ENCODE assay signal across 8 mouse cellular contexts in genomic region chr8:64206411-64206861, GRCm38 (mm10). TPM values are rescaled to one million over a fixed set of nuclear protein-coding genes. Genes with fewer than 3 reads are reported as not detected.
A peak's percentile ranks its signal among the peaks of the same experiment; 100 is the strongest.
DNase-seq lines count a peak whose midpoint lies in the region; ATAC-seq and TF ChIP-seq lines count a peak whose summit lies in the region.

No protein-coding gene starts in this region.

- TF ChIP-seq POLR2A in bone marrow macrophage, adult 2 months (IDR thresholded peaks at IDR 0.05; ENCODE audit: borderline replicate concordance, low read depth, low read length): no peak

- H3K27ac ChIP-seq in bone marrow macrophage, adult 2 months (ENCODE audit: insufficient read depth, low read depth, low read length): no peak overlapping the region
- H3K27ac ChIP-seq in heart, embryonic 15.5 days: no peak overlapping the region
- H3K27ac ChIP-seq in lung, embryonic 14.5 days (ENCODE audit: low read depth): no peak overlapping the region

- H3K4me2 ChIP-seq in heart, embryonic 15.5 days: peak overlapping the region; percentile 100
- peak overlapping the region; percentile 99 for H3K4me2 ChIP-seq in lung, embryonic 14.5 days

- peak overlapping the region; percentile 63; the same call in 1 of the 2 replicates for H3K9ac ChIP-seq in heart, embryonic 15.5 days
- peak overlapping the region; percentile 54 for H3K9ac ChIP-seq in lung, embryonic 14.5 days

- peak; percentile 39 for DNase-seq in fibroblast of lung, adult 2 months (ENCODE audit: low read depth)
- DNase-seq in kidney, postnatal 10 days: peak; percentile 58
- DNase-seq in lung, embryonic 14.5 days: peak; percentile 76
- DNase-seq in retina, embryonic 14.5 days (ENCODE audit: low spot score): peak; percentile 60
- DNase-seq in spleen, adult 18-20 months: no peak

- under 1% methylated on average over 12 of the region's 12 CpGs for WGBS in heart, embryonic 15.5 days
- under 1% methylated on average over 12 of the region's 12 CpGs for WGBS in lung, embryonic 14.5 days

- no peaks in the 10 kb centered on the region for H3K36me3 ChIP-seq in E14TG2a.4 (ENCODE audit: insufficient read depth, low read length)
- no peaks in the 10 kb centered on the region for H3K36me3 ChIP-seq in heart, embryonic 15.5 days
- no peaks in the 10 kb centered on the region for H3K36me3 ChIP-seq in lung, embryonic 14.5 days (ENCODE audit: insufficient read depth)

- peak overlapping the region; percentile 79 for H3K4me3 ChIP-seq in E14TG2a.4 (replicated peaks; ENCODE audit: low read length)
- H3K4me3 ChIP-seq in bone marrow macrophage, adult 2 months (ENCODE audit: insufficient read depth, low read length): peak overlapping the region; percentile 49
- peak overlapping the region; percentile 72 for H3K4me3 ChIP-seq in heart, embryonic 15.5 days
- H3K4me3 ChIP-seq in lung, embryonic 14.5 days (ENCODE audit: low read depth, low read length): peak overlapping the region; percentile 58

- H3K4me1 ChIP-seq in E14TG2a.4 (replicated peaks; ENCODE audit: low read depth, low read length): peaks cover 34% of the 10 kb centered on the region
- H3K4me1 ChIP-seq in bone marrow macrophage, adult 2 months (ENCODE audit: control insufficient read depth, insufficient read depth, low read length): no peaks in the 10 kb centered on the region; the same call in 1 of the 2 replicates
- H3K4me1 ChIP-seq in heart, embryonic 15.5 days (replicated peaks): peaks cover 21% of the 10 kb centered on the region
- H3K4me1 ChIP-seq in lung, embryonic 14.5 days (ENCODE audit: insufficient read depth): no peaks in the 10 kb centered on the region

- H3K27me3 ChIP-seq in E14TG2a.4 (ENCODE audit: insufficient read depth, low read length): peaks cover 42% of the 10 kb centered on the region
- H3K27me3 ChIP-seq in heart, embryonic 15.5 days: peaks cover 9% of the 10 kb centered on the region; the same call in 1 of the 2 replicates
- H3K27me3 ChIP-seq in lung, embryonic 14.5 days (ENCODE audit: insufficient read depth, low read length): no peaks in the 10 kb centered on the region; the same call in none of the 2 replicates

- no peak for TF ChIP-seq CTCF in E14TG2a.4 (conservative IDR thresholded peaks at IDR 0.05; ENCODE audit: low read length)
- no peak for TF ChIP-seq CTCF in bone marrow macrophage, adult 2 months (IDR thresholded peaks at IDR 0.05; ENCODE audit: low read depth, low read length)
- TF ChIP-seq CTCF in lung, embryonic 14.5 days (IDR thresholded peaks at IDR 0.05; ENCODE audit: low read depth): peak; percentile 44

- ATAC-seq in heart, embryonic 15.5 days (replicated peaks; ENCODE audit: insufficient number of reproducible peaks, insufficient read depth, low FRiP score, low read depth): no peak
- ATAC-seq in lung, embryonic 14.5 days (ENCODE audit: insufficient read depth): peak; percentile 67

- H3K9me3 ChIP-seq in E14TG2a.4 (ENCODE audit: low read length): no peaks in the 10 kb centered on the region
- H3K9me3 ChIP-seq in heart, embryonic 15.5 days (replicated peaks): no peaks in the 10 kb centered on the region
- no peaks in the 10 kb centered on the region for H3K9me3 ChIP-seq in lung, embryonic 14.5 days (ENCODE audit: low read depth, low read length)

RNA-seq across cellular contexts. Expression of gene Tll1, which starts 0.4 kb away (rescaled TPM):
- 0.16 TPM in 1 of 2 replicates, not detected in the other for polyA plus RNA-seq in bone marrow macrophage, adult 2 months (2012; ENCODE audit: insufficient read depth, insufficient read length, missing spikeins)
- 1.1 and 1.6 TPM in 2 replicates for polyA plus RNA-seq in heart, embryonic 15.5 days (2015; fragmentation: Nextera tagmentation; extraction: Ambion mirVana)
- 1.2 and 1.4 TPM in 2 replicates for polyA plus RNA-seq in lung, embryonic 14.5 days (2014; fragmentation: Nextera tagmentation; extraction: Ambion mirVana)

Comparison
In these comparisons a context has a peak if more than half of its experiments do, and no peak if none do; other contexts are left out.
1. DNase-seq: peak in fibroblast of lung, adult 2 months (single experiment), kidney, postnatal 10 days (single experiment), lung, embryonic 14.5 days (single experiment) and retina, embryonic 14.5 days (single experiment); none in spleen, adult 18-20 months (0 of 2).
2. Peak in every context shown above with its lines, with median percentiles within 50 percentile points of each other: H3K4me3 ChIP-seq.